Mouse (Mus musculus) forelimb bud, embryonic 11.5 days (tissue): Measurements from ENCODE around the gene Cplx3.

Experiments
- DNase-seq: peaks from one replicate; pipeline ENCODE4 v3.0.0-alpha.2; 2012; ENCODE audit warnings: low read depth, low spot score

Gene Cplx3

GRCm38 (mm10) chr9:57601353-57601706 lies 4.8 kb downstream of the Cplx3 start:
- DNase-seq = no peak

- DNase-seq = peak; percentile 26
Measured at GRCm38 (mm10) chr9:57600620-57601352, 5.3 kb downstream of the Cplx3 start.

GRCm38 (mm10) chr9:57598851-57599563 lies 7.1 kb downstream of the Cplx3 start:
- DNase-seq = no peak

- no peak for DNase-seq
Measured at GRCm38 (mm10) chr9:57597929-57598382, 8.1 kb downstream of the Cplx3 start.

GRCm38 (mm10) chr9:57597265-57597664 lies 8.8 kb downstream of the Cplx3 start:
- no peak for DNase-seq

- no peak for DNase-seq
Measured at GRCm38 (mm10) chr9:57594174-57594509, 11.9 kb downstream of the Cplx3 start.

- no peak for DNase-seq
Measured at GRCm38 (mm10) chr9:57593454-57594173, 12.5 kb downstream of the Cplx3 start.

- DNase-seq = no peak
Measured at GRCm38 (mm10) chr9:57590726-57591125, 15.4 kb downstream of the Cplx3 start.

GRCm38 (mm10) chr9:57589224-57590126 lies 16.6 kb downstream of the Cplx3 start, which contains the start of gene Ulk3:
Gene Ulk3, plus strand, starts transcription at chr9:57589452.
- DNase-seq = peak; percentile 52

- no peak for DNase-seq
Measured at GRCm38 (mm10) chr9:57584991-57585390, 21.1 kb downstream of the Cplx3 start.

- DNase-seq = no peak
Measured at GRCm38 (mm10) chr9:57577144-57577849, 28.8 kb downstream of the Cplx3 start.

GRCm38 (mm10) chr9:57575577-57575976 lies 30.5 kb downstream of the Cplx3 start:
- no peak for DNase-seq

GRCm38 (mm10) chr9:57574397-57574796 lies 31.7 kb downstream of the Cplx3 start:
- DNase-seq = no peak

GRCm38 (mm10) chr9:57568500-57568899 lies 37.6 kb downstream of the Cplx3 start:
- no peak for DNase-seq

GRCm38 (mm10) chr9:57566846-57567245 lies 39.2 kb downstream of the Cplx3 start:
- DNase-seq = no peak

- no peak for DNase-seq
Measured at GRCm38 (mm10) chr9:57565741-57566221, 40.3 kb downstream of the Cplx3 start.

GRCm38 (mm10) chr9:57564609-57565008 lies 41.5 kb downstream of the Cplx3 start:
- DNase-seq = no peak

GRCm38 (mm10) chr9:57562896-57563372 lies 43.1 kb downstream of the Cplx3 start:
- no peak for DNase-seq

- DNase-seq = no peak
Measured at GRCm38 (mm10) chr9:57561711-57562099, 44.4 kb downstream of the Cplx3 start.
